Mouse (Mus musculus) forebrain, embryonic 12.5 days (tissue): ENCODE measurements at regions not wholly inside any gene's neighbourhood (a gene's known extent, or its start where the extent isn't known, plus 50 kb on each side); places are given as distances from the start of the nearest gene placed in this dataset.
"Not testable (repeated sequence)": the region's sequence is repeated elsewhere in the genome, so short reads cannot be mapped to it uniquely, and the experiment has no call there.

Source experiments
- ATAC-seq: fragments of 200-750 bp; cut with Nextera tagmentation; 2 replicates; pipeline ENCODE4 v1.8.0; 2017; ENCODE audit warnings: moderate TSS enrichment; ENCODE audit not compliant: low FRiP score
- H3K27ac ChIP-seq: fragments of 300-500 bp; sonication (generic); 2 replicates; pipeline ENCODE4 v1.5.1; 2016; ENCODE audit warnings: mild to moderate bottlenecking
- H3K27me3 ChIP-seq: fragments of 300-500 bp; sonication (generic); 2 replicates; pipeline ENCODE4 v1.6.1; 2016; ENCODE audit warnings: mild to moderate bottlenecking
- H3K36me3 ChIP-seq: fragments of 300-500 bp; sonication (generic); replicated peaks from 2 replicates; pipeline ENCODE4 v1.6.1; 2016; ENCODE audit warnings: mild to moderate bottlenecking
- H3K4me1 ChIP-seq: fragments of 300-500 bp; sonication (generic); 2 replicates; pipeline ENCODE4 v1.6.1; 2016
- H3K4me2 ChIP-seq: fragments of 300-500 bp; sonication (generic); 2 replicates; pipeline ENCODE4 v1.6.1; 2016; ENCODE audit warnings: mild to moderate bottlenecking, moderate library complexity
- H3K4me3 ChIP-seq: fragments of 300-500 bp; sonication (generic); replicated peaks from 2 replicates; pipeline ENCODE4 v1.5.1; 2016; ENCODE audit warnings: mild to moderate bottlenecking
- H3K9ac ChIP-seq: fragments of 300-500 bp; sonication (generic); 2 replicates; pipeline ENCODE4 v1.6.1; 2016; ENCODE audit warnings: mild to moderate bottlenecking
- H3K9me3 ChIP-seq: fragments of 300-500 bp; sonication (generic); 2 replicates; pipeline ENCODE4 v1.6.1; 2016
- WGBS: fragments of 180-500 bp; shearing (Covaris S2); methylation state at CpG from one replicate; pipeline ENCODE4 v1.1.7; 2016; 5-methylcytosine and 5-hydroxymethylcytosine counted together

DNA sequence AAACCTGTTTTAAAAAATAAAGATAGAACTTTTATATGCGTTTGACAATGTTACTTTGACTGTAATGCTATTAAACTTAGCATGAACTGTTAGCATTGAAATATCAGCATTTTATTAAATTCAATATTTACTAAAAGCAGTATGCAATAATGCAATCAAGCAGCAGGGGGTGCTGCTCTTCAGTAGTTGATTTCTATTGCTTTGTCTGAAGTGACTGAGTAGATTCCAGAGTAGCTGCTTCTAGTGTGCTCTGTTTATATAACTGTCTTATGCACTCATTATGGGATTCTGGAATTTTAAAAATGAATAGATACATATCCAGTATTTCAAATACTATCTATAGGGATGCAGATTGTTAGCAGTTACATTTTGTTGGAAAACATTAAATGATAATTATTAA, 146.2 kb downstream of the Gm28710 start:
- no peaks in the 10 kb centered on the region for H3K27me3 ChIP-seq
- no peak overlapping the region for H3K4me2 ChIP-seq
- 67% methylated on average over 1 of the region's 1 CpGs for WGBS
- H3K9me3 ChIP-seq = no peaks in the 10 kb centered on the region
- no peak overlapping the region for H3K27ac ChIP-seq
- no peaks in the 10 kb centered on the region for H3K36me3 ChIP-seq
- no peaks in the 10 kb centered on the region for H3K4me1 ChIP-seq
- H3K9ac ChIP-seq = no peak overlapping the region
- H3K4me3 ChIP-seq = no peak overlapping the region
- peak; percentile 63; the same call in 1 of the 2 replicates for ATAC-seq

DNA sequence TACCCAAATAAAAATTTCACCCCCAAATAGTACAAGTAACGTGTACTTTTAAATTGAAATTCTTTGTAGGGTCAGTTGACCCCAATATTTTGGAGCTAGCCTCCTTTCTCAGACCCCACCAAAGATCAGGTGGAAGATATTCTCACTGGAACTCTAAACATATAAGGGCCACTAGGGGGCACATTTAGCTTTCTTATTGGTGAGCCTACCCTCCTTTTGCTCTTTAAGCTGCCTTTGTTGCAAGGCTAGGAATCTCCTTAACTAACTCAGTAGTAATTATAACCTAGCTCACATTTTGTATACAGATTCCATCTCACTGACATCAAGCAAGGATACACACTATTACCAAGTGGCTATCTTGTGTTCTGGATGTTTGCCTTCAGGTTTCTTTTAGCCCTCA, 155.8 kb downstream of the Gm28710 start:
- H3K9ac ChIP-seq = no peak overlapping the region
- H3K4me3 ChIP-seq = no peak overlapping the region
- no peak overlapping the region for H3K27ac ChIP-seq
- WGBS = 8% methylated on average over 1 of the region's 1 CpGs
- no peak overlapping the region for H3K4me2 ChIP-seq
- no peaks in the 10 kb centered on the region for H3K9me3 ChIP-seq
- H3K36me3 ChIP-seq = no peaks in the 10 kb centered on the region
- peak; percentile 84 for ATAC-seq
- H3K4me1 ChIP-seq = no peaks in the 10 kb centered on the region
- H3K27me3 ChIP-seq = no peaks in the 10 kb centered on the region

DNA sequence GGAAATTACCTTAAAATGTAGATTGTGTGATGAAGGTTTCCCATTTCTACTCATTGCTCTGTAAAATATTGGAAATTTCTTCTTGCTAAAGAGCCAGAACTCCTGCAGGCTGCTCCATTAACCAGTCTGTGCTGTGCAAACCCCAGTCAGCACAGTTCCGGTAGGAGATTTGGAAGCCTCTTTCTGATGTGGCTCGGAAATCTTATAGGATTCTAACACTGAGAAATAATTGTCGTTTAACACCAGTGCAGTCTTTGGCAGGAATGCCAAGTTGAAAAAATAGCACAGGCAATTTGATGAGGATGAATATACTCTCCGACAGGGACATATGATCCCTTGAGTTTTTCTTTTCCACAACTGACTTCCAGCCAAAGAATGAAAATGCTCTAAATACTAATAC, 176.1 kb downstream of the Gm28710 start:
- H3K27me3 ChIP-seq = no peaks in the 10 kb centered on the region
- H3K27ac ChIP-seq = no peak overlapping the region
- no peak for ATAC-seq
- no peak overlapping the region for H3K9ac ChIP-seq
- no peak overlapping the region for H3K4me2 ChIP-seq
- no peaks in the 10 kb centered on the region for H3K36me3 ChIP-seq
- H3K4me3 ChIP-seq = no peak overlapping the region
- no peaks in the 10 kb centered on the region for H3K4me1 ChIP-seq
- no peaks in the 10 kb centered on the region for H3K9me3 ChIP-seq
- WGBS = 80% methylated on average over 4 of the region's 4 CpGs

DNA sequence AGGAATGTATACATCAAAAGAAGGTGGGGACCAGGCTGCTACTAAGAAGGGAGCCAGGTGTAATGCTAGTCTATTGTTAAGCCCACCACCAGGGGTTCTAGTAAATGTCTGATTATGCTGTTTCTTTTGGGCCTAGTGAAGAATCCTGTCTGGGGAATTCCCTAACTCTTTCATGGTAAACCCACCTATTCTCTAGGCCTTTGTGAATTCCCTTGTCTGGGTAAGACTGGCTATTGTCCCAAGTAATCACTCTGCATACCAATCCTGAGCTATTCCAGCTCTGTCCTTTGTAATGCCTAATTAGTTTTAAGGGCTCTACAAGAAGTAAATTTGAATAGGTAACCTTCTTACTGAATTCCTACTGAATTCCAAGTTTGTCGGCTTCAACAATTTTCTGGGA, 177.2 kb downstream of the Gm28710 start:
- not testable (repeated sequence) for H3K27ac ChIP-seq, H3K36me3 ChIP-seq, H3K4me1 ChIP-seq, H3K9ac ChIP-seq, H3K9me3 ChIP-seq, H3K27me3 ChIP-seq, H3K4me3 ChIP-seq, H3K4me2 ChIP-seq, ATAC-seq
- WGBS = 9% methylated on average over 1 of the region's 1 CpGs

DNA sequence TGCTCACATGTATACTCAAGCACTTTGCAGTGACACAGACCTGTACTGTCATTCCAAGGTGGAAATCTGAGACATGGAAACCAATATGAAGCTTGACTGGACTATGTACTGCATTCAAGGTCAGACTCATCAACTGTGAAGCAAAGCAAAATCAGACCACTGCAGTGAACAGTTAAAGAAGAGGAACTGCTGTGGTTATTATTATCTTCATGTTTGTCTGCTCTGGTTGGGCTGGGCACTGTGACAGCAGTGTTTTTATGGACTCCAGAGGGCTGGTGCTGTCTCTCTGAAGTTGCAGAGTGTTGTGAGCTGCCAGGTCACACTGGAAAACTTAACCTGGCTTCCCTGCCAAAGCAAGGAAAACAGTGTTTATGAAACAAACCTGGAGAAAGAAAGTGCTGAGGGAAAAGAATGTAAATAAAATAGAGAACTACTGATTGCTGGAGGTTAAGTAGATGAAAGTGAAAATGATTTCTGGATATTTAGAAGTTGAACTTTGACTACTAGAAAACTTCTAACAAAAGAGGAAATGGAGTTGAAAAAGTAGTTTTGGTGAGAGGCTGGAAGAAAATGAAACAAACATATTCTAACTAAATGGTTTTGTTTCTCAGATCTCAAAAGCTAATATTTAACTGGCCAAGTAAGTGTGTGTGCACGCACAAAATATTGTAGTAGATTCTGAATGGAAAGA, 181.7 kb downstream of the Gm28710 start:
- no peak for ATAC-seq
- no peaks in the 10 kb centered on the region for H3K27me3 ChIP-seq
- WGBS = 88% methylated on average over 1 of the region's 1 CpGs
- no peak overlapping the region for H3K4me3 ChIP-seq
- no peaks in the 10 kb centered on the region for H3K4me1 ChIP-seq
- H3K9me3 ChIP-seq = no peaks in the 10 kb centered on the region
- no peak overlapping the region for H3K4me2 ChIP-seq
- no peak overlapping the region for H3K27ac ChIP-seq
- no peaks in the 10 kb centered on the region for H3K36me3 ChIP-seq
- no peak overlapping the region for H3K9ac ChIP-seq

DNA sequence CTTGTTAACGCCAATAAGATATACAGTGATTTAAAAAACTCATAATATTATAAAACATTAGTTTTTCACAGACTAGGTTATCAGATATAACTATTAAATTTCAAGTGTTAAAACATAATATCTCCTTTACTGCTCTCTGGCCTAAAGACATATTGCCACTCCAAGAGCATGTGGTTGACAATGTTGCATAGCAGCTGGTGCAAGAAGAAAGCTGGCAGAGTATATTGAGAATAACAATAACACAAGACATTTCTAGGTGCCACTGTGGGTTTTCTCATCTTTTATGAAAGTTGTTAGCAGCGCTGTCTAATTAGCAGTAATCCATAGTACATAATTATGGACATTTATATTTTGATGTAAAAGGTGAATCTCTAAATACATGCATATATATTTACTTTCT, 184.4 kb downstream of the Gm28710 start:
- H3K4me3 ChIP-seq = no peak overlapping the region
- H3K9ac ChIP-seq = no peak overlapping the region
- H3K27ac ChIP-seq = no peak overlapping the region
- WGBS = 97% methylated on average over 2 of the region's 2 CpGs
- H3K4me2 ChIP-seq = no peak overlapping the region
- H3K27me3 ChIP-seq = no peaks in the 10 kb centered on the region
- H3K9me3 ChIP-seq = no peaks in the 10 kb centered on the region
- no peak for ATAC-seq
- H3K36me3 ChIP-seq = no peaks in the 10 kb centered on the region
- H3K4me1 ChIP-seq = no peaks in the 10 kb centered on the region

DNA sequence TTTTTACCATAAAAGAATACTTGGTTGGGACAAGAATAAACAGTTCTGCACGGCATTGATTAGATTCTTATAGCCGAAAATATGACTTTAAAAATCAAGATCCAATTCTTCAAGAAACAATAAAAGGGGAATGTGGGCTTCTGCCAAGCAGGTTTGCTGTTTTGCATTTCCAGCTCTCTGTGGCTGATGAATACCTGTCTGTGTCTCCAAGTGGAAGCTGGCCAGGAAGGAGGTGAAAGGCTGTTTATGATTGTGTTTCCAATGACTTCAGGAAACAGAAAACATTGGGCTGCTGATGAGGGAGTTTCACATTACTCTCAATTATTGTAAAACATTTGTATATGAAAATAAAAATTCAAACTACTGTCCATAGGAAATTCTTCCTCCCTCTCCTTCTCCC, 193.3 kb downstream of the Gm28710 start:
- Histone ChIP-seq H3K27me3 (no peaks in the 10 kb centered on the region), H3K27ac (no peak overlapping the region), H3K9me3 (no peaks in the 10 kb centered on the region), H3K36me3 (no peaks in the 10 kb centered on the region), H3K4me3 (no peak overlapping the region), H3K4me2 (no peak overlapping the region), H3K4me1 (no peaks in the 10 kb centered on the region), H3K9ac (no peak overlapping the region)
- 91% methylated on average over 2 of the region's 2 CpGs for WGBS
- no peak for ATAC-seq

DNA sequence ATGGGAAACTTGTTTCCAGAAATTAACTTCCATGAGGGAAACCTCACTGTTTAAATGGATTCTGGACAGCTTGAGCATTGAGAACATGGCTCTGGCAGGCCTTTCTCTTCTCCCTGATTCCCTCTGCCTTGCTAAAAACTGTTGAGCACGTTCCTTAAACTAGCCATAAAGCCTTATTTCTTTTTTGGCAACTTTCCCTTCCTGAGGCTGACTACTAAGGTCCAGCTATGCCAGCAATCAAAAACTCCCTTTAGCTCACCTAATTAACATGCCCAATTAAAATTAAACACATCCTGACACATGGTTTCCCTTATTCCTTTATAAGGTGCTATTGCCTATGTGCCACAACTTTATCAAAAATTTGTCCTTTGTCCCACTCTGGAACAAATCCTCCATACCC, 199.9 kb downstream of the Gm28710 start:
- no peaks in the 10 kb centered on the region for H3K9me3 ChIP-seq
- H3K4me3 ChIP-seq = no peak overlapping the region
- H3K27me3 ChIP-seq = no peaks in the 10 kb centered on the region
- WGBS = 65% methylated on average over 1 of the region's 1 CpGs
- H3K9ac ChIP-seq = no peak overlapping the region
- no peak overlapping the region for H3K27ac ChIP-seq
- H3K4me1 ChIP-seq = no peaks in the 10 kb centered on the region
- ATAC-seq = no peak
- no peak overlapping the region for H3K4me2 ChIP-seq
- H3K36me3 ChIP-seq = no peaks in the 10 kb centered on the region

DNA sequence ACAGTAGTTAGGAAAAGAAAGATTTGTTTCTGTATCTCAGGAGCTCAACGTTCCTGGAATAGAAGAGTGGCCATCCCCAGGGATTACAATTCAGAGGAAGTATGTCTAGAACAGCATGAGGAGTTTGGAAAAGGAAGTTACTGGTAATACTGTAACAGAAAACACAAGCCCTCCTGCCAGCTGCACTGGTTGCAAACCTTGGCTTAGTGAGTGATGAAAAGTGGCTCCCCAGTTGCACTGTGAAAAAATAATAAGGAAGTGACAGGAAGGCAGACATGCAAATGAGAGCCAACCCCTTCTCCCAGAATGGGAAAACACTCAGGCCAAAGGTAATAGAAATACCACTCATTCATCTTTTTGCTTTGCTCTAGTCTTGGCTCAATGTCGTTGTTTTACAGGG, 207.6 kb downstream of the Gm28710 start:
- H3K4me2 ChIP-seq = no peak overlapping the region
- no peak overlapping the region for H3K27ac ChIP-seq
- 71% methylated on average over 2 of the region's 2 CpGs for WGBS
- no peaks in the 10 kb centered on the region for H3K4me1 ChIP-seq
- no peak overlapping the region for H3K4me3 ChIP-seq
- H3K36me3 ChIP-seq = no peaks in the 10 kb centered on the region
- no peaks in the 10 kb centered on the region for H3K27me3 ChIP-seq
- no peaks in the 10 kb centered on the region for H3K9me3 ChIP-seq
- no peak overlapping the region for H3K9ac ChIP-seq
- no peak for ATAC-seq

DNA sequence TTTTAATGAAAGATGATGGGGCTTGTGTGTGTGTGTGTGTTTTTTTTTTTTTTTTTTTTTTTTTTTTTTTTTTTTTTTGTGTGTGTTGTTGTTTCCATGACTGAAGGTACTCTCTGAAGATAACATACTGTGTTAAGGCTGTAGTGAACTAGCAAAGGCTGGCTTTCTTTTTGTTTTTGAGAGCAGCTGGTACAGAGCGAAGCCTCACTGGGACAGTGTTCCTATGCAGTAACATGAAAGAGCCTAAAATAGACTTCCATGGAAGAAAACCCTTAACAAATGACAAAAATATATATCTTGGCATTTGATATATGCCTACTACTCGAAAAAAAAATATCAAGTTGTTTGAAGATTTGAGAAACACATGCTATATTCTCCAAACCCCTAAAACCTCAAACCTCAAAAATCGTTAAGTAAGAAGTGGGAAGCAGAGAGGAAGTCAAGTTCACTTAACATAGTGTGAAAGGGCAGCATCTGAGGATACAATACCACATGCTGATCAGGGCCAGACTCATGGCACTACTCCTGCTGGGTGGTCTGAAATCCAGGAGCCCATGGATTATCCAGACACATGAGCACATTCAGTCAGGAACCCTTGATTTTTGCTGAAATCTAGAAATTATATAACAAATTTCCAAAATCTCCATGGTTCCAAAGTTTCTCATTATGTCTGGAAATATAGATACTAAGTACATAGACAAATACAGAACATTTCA, 215.4 kb downstream of the Gm28710 start:
- H3K27me3 ChIP-seq = no peaks in the 10 kb centered on the region
- H3K4me2 ChIP-seq = no peak overlapping the region
- H3K9me3 ChIP-seq = no peaks in the 10 kb centered on the region
- ATAC-seq = no peak
- no peaks in the 10 kb centered on the region for H3K36me3 ChIP-seq
- H3K9ac ChIP-seq = no peak overlapping the region
- no peaks in the 10 kb centered on the region for H3K4me1 ChIP-seq
- no peak overlapping the region for H3K4me3 ChIP-seq
- no peak overlapping the region for H3K27ac ChIP-seq
- WGBS = 70% methylated on average over 3 of the region's 3 CpGs

DNA sequence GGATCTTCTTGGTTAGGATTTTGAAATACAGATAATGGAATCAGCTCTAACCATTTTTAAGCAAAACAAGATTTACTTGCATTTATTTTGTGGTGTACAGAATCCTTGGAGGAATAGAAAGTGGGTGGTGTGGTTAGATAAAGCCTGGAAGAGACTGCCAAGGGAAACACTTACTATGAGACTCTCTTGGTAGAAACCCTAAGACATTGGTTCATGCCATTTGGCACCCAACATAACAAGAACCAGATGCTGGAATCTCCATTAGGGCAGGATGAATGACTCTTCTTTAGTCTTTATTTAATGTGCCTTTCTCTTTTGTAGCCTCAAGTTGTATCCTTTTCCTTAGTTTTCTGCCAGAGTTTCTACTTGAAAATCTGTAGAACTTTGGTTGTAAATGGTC, 230.0 kb downstream of the Gm28710 start:
- Histone ChIP-seq H3K4me3 (no peak overlapping the region), H3K4me1 (no peaks in the 10 kb centered on the region), H3K9me3 (no peaks in the 10 kb centered on the region), H3K36me3 (no peaks in the 10 kb centered on the region), H3K27ac (no peak overlapping the region), H3K9ac (no peak overlapping the region), H3K4me2 (no peak overlapping the region), H3K27me3 (no peaks in the 10 kb centered on the region)
- no peak for ATAC-seq

DNA sequence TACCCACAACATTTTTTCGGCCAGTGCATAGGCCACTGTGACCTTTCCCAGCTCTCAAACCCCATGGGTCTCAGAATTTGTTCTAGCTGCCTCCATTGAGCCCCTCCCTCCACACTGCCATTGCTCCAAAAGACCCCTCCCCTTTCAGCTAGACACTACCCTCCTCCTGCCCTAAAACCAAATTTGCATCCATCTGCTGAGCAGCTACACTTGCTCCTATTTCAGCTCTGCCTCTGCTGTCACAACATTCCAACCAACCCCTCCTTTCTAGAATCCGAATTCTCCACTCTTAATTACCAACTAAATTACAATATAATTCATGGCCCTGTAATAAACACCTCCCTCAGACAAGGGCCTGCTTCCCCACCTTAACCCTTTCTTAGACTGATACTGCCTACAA, 262.3 kb downstream of the Gm28710 start:
- 0 out of 2 replicates have a peak, but pooled peaks have one; percentile 9 for ATAC-seq
- 53% methylated on average over 2 of the region's 2 CpGs for WGBS

DNA sequence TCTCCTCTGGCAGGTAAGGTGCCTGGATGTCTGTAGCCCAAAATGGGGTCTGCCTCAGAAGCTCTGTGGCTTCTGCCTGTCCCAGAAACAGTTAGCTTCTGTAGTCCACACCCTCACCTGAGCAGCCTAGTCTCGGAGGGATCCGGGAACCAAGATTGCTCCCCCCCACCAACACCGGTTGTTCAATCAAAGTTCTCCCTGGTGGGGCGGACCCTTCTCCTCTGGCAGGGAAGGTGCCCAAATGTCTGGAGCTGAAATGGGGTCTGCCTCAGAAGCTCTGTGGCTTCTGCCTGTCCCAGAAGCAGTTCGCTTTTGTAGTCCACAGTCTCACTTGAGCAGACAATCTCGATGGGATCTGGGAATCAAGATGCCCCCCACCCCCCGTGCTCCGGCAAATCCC, 273.0 kb downstream of the Gm28710 start:
- no peak for ATAC-seq
- Histone ChIP-seq H3K27ac (no peak overlapping the region), H3K4me3 (no peak overlapping the region), H3K4me1 (no peaks in the 10 kb centered on the region), H3K36me3 (no peaks in the 10 kb centered on the region), H3K27me3 (no peaks in the 10 kb centered on the region), H3K9ac (no peak overlapping the region), H3K9me3 (no peaks in the 10 kb centered on the region), H3K4me2 (no peak overlapping the region)
- WGBS = 96% methylated on average over 8 of the region's 8 CpGs

More for the DNA sequence above, 262.3 kb downstream of the Gm28710 start:
- H3K27me3 ChIP-seq = no peaks in the 10 kb centered on the region
- no peaks in the 10 kb centered on the region for H3K4me1 ChIP-seq
- no peak overlapping the region for H3K9ac ChIP-seq
- H3K36me3 ChIP-seq = no peaks in the 10 kb centered on the region
- H3K4me3 ChIP-seq = no peak overlapping the region
- H3K9me3 ChIP-seq = no peaks in the 10 kb centered on the region
- no peak overlapping the region for H3K27ac ChIP-seq
- H3K4me2 ChIP-seq = no peak overlapping the region
